In genomic region chr4:108459231-108460155, GRCm38 (mm10) we compare ENCODE assay signal across 8 mouse cellular contexts. TPM values are rescaled to one million over a fixed set of nuclear protein-coding genes. Genes with fewer than 3 reads are reported as not detected.
DNase-seq lines count a peak whose midpoint lies in the region; ATAC-seq lines count a peak whose summit lies in the region.

Tut4 (plus strand) TSS chr4:108459426.

- H3K4me1 ChIP-seq in hindbrain, embryonic 11.5 days (replicated peaks; ENCODE audit: control insufficient read depth, insufficient read depth, low read length): no peaks in the 10 kb centered on the region

- H3K9ac ChIP-seq in hindbrain, embryonic 11.5 days (ENCODE audit: low read depth, low read length): peak within 1 kb of the TSS; percentile 98

- H3K27ac ChIP-seq in hindbrain, embryonic 11.5 days (ENCODE audit: low read depth, low read length): peak within 1 kb of the TSS; percentile 98

- ATAC-seq in hindbrain, embryonic 11.5 days (ENCODE audit: low FRiP score): peak; percentile 92

- peak within 1 kb of the TSS; percentile 79 for H3K4me2 ChIP-seq in hindbrain, embryonic 11.5 days (replicated peaks; ENCODE audit: low read depth, low read length)

- peak; percentile 51 for DNase-seq in MEL-GATA-1-ER (ENCODE audit: extremely low read depth, low read depth)
- DNase-seq in cerebellum, adult 8-10 months: peak; percentile 85
- peak; percentile 55 to 83 for DNase-seq in frontal cortex, adult 2 months (ENCODE audit: extremely low spot score in 1 of 2, low spot score in 1 of 2)
- DNase-seq in hindbrain, embryonic 11.5 days (ENCODE audit: low spot score): peak; percentile 93
- peak; percentile 89 to 93 for DNase-seq in layer of hippocampus, postnatal 10 days (ENCODE audit: low spot score in 2 of 2)
- peak; percentile 94 for DNase-seq in lung, postnatal 10 days
- peak; percentile 93 for DNase-seq in ovary, postnatal 36 days (ENCODE audit: low spot score)
- DNase-seq in thymus, postnatal 25 days: peak; percentile 84

- WGBS in hindbrain, embryonic 11.5 days: under 1% methylated on average over 49 of the region's 97 CpGs

- H3K27me3 ChIP-seq in hindbrain, embryonic 11.5 days (ENCODE audit: control insufficient read depth, insufficient read depth, low read length): no peaks in the 10 kb centered on the region

- H3K4me3 ChIP-seq in hindbrain, embryonic 11.5 days (ENCODE audit: low read depth, low read length): peak within 1 kb of the TSS; percentile 99

- no peaks in the 10 kb centered on the region for H3K36me3 ChIP-seq in hindbrain, embryonic 11.5 days (ENCODE audit: control insufficient read depth, insufficient read depth, low read length)

- H3K9me3 ChIP-seq in hindbrain, embryonic 11.5 days (ENCODE audit: control insufficient read depth, low read length): no peaks in the 10 kb centered on the region

RNA-seq across cellular contexts. Expression of gene Tut4, which starts in this region (rescaled TPM):
- polyA plus RNA-seq in frontal cortex, adult 2 months (2012; rRNA removed): 70.3 and 75.9 TPM in 2 replicates
- 65.8 and 105 TPM in 2 replicates for polyA plus RNA-seq in hindbrain, embryonic 11.5 days (2014; fragmentation: Nextera tagmentation; extraction: Ambion mirVana)
- 10 to 100 TPM; 47.1 to 50.1 TPM for total RNA-seq in layer of hippocampus, postnatal 10 days (2021)

Comparison
In these comparisons a context has a peak if more than half of its experiments do, and no peak if none do; other contexts are left out.
1. Peak in every context shown above with its lines: DNase-seq, ATAC-seq, H3K4me3 ChIP-seq and H3K27ac ChIP-seq.